Mouse (Mus musculus): ENCODE data around the gene Safb2. TPM values are rescaled to one million over a fixed set of nuclear protein-coding genes. Genes with fewer than 3 reads are reported as not detected.
A peak's percentile ranks its signal among the peaks of the same experiment; 100 is the strongest.

The Safb2 gene
- polyA plus RNA-seq, 1 experiment, result 110 TPM

GRCm38 (mm10) chr17:56547846-56548604 lies 36.4 kb downstream of the Safb2 start:
- 84% methylated on average over 9 of the region's 9 CpGs for WGBS
- TF ChIP-seq CTCF (IDR thresholded peaks at IDR 0.05; ENCODE audit: extremely low read depth, insufficient read length, insufficient replicate concordance, low read depth, low read length), result no peak
- TF ChIP-seq POLR2A (IDR thresholded peaks at IDR 0.05; ENCODE audit: low read depth, low read length), result no peak

GRCm38 (mm10) chr17:56547116-56547845 lies 37.1 kb downstream of the Safb2 start:
- Histone ChIP-seq H3K27me3 (ENCODE audit: control insufficient read depth, insufficient read depth, low read length) (no peaks in the 10 kb centered on the region), H3K27ac (ENCODE audit: insufficient read depth, low read depth, low read length) (no peak overlapping the region), H3K4me1 (ENCODE audit: control insufficient read depth, insufficient read depth, insufficient read length, low read length) (peaks cover 8% of the 10 kb centered on the region), H3K36me3 (ENCODE audit: control insufficient read depth, insufficient read depth, low read length) (no peaks in the 10 kb centered on the region), H3K4me3 (ENCODE audit: low read depth, low read length) (no peak overlapping the region)
- no peak for TF ChIP-seq CTCF (IDR thresholded peaks at IDR 0.05; ENCODE audit: extremely low read depth, insufficient read length, insufficient replicate concordance, low read depth, low read length)
- TF ChIP-seq POLR2A (IDR thresholded peaks at IDR 0.05; ENCODE audit: low read depth, low read length), result no peak
- 84% methylated on average over 17 of the region's 17 CpGs for WGBS

More at GRCm38 (mm10) chr17:56547846-56548604, 36.4 kb downstream of the Safb2 start:
- H3K4me1 ChIP-seq (ENCODE audit: control insufficient read depth, insufficient read depth, insufficient read length, low read length), result peaks cover 8% of the 10 kb centered on the region
- H3K27ac ChIP-seq (ENCODE audit: insufficient read depth, low read depth, low read length), result no peak overlapping the region
- H3K36me3 ChIP-seq (ENCODE audit: control insufficient read depth, insufficient read depth, low read length), result no peaks in the 10 kb centered on the region
- no peaks in the 10 kb centered on the region for H3K27me3 ChIP-seq (ENCODE audit: control insufficient read depth, insufficient read depth, low read length)
- H3K4me3 ChIP-seq (ENCODE audit: low read depth, low read length), result no peak overlapping the region

- Histone ChIP-seq H3K4me3 (ENCODE audit: low read depth, low read length) (no peak overlapping the region), H3K36me3 (ENCODE audit: control insufficient read depth, insufficient read depth, low read length) (no peaks in the 10 kb centered on the region)
- TF ChIP-seq POLR2A (IDR thresholded peaks at IDR 0.05; ENCODE audit: low read depth, low read length) (no peak), CTCF (IDR thresholded peaks at IDR 0.05; ENCODE audit: extremely low read depth, insufficient read length, insufficient replicate concordance, low read depth, low read length) (no peak)
These were observed 37.8 kb downstream of the Safb2 start for GRCm38 (mm10) chr17:56546576-56546975.

GRCm38 (mm10) chr17:56545945-56546344 lies 38.4 kb downstream of the Safb2 start:
- Histone ChIP-seq H3K27me3 (ENCODE audit: control insufficient read depth, insufficient read depth, low read length) (no peaks in the 10 kb centered on the region), H3K27ac (ENCODE audit: insufficient read depth, low read depth, low read length) (no peak overlapping the region), H3K4me3 (ENCODE audit: low read depth, low read length) (no peak overlapping the region), H3K36me3 (ENCODE audit: control insufficient read depth, insufficient read depth, low read length) (no peaks in the 10 kb centered on the region), H3K4me1 (ENCODE audit: control insufficient read depth, insufficient read depth, insufficient read length, low read length) (peaks cover 4% of the 10 kb centered on the region; the same call in 1 of the 2 replicates)
- 58% methylated on average over 1 of the region's 1 CpGs for WGBS
- TF ChIP-seq POLR2A (IDR thresholded peaks at IDR 0.05; ENCODE audit: low read depth, low read length) (no peak), CTCF (IDR thresholded peaks at IDR 0.05; ENCODE audit: extremely low read depth, insufficient read length, insufficient replicate concordance, low read depth, low read length) (no peak)

More at GRCm38 (mm10) chr17:56546576-56546975, 37.8 kb downstream of the Safb2 start:
- no peaks in the 10 kb centered on the region for H3K27me3 ChIP-seq (ENCODE audit: control insufficient read depth, insufficient read depth, low read length)
- peaks cover 8% of the 10 kb centered on the region for H3K4me1 ChIP-seq (ENCODE audit: control insufficient read depth, insufficient read depth, insufficient read length, low read length)
- no peak overlapping the region for H3K27ac ChIP-seq (ENCODE audit: insufficient read depth, low read depth, low read length)
- 89% methylated on average over 5 of the region's 5 CpGs for WGBS

GRCm38 (mm10) chr17:56544699-56545387 lies 39.5 kb downstream of the Safb2 start:
- H3K4me3 ChIP-seq (ENCODE audit: low read depth, low read length), result no peak overlapping the region
- H3K27me3 ChIP-seq (ENCODE audit: control insufficient read depth, insufficient read depth, low read length), result no peaks in the 10 kb centered on the region
- H3K36me3 ChIP-seq (ENCODE audit: control insufficient read depth, insufficient read depth, low read length), result no peaks in the 10 kb centered on the region
- TF ChIP-seq CTCF (IDR thresholded peaks at IDR 0.05; ENCODE audit: extremely low read depth, insufficient read length, insufficient replicate concordance, low read depth, low read length) (no peak), POLR2A (IDR thresholded peaks at IDR 0.05; ENCODE audit: low read depth, low read length) (no peak)
- 78% methylated on average over 7 of the region's 7 CpGs for WGBS
- no peaks in the 10 kb centered on the region for H3K4me1 ChIP-seq (ENCODE audit: control insufficient read depth, insufficient read depth, insufficient read length, low read length)
- no peak overlapping the region for H3K27ac ChIP-seq (ENCODE audit: insufficient read depth, low read depth, low read length)

GRCm38 (mm10) chr17:56543684-56544224 lies 40.6 kb downstream of the Safb2 start:
- Histone ChIP-seq H3K27ac (ENCODE audit: insufficient read depth, low read depth, low read length) (no peak overlapping the region), H3K4me1 (ENCODE audit: control insufficient read depth, insufficient read depth, insufficient read length, low read length) (no peaks in the 10 kb centered on the region), H3K27me3 (ENCODE audit: control insufficient read depth, insufficient read depth, low read length) (no peaks in the 10 kb centered on the region), H3K36me3 (ENCODE audit: control insufficient read depth, insufficient read depth, low read length) (no peaks in the 10 kb centered on the region), H3K4me3 (ENCODE audit: low read depth, low read length) (no peak overlapping the region)
- TF ChIP-seq POLR2A (IDR thresholded peaks at IDR 0.05; ENCODE audit: low read depth, low read length) (no peak), CTCF (IDR thresholded peaks at IDR 0.05; ENCODE audit: extremely low read depth, insufficient read length, insufficient replicate concordance, low read depth, low read length) (0 out of 2 replicates have a peak, but pooled peaks have one; percentile 11)
- WGBS, result 81% methylated on average over 3 of the region's 3 CpGs
